Mouse (Mus musculus) hindbrain, embryonic 16.5 days (tissue): Measurements from ENCODE around the gene Opcml. TPM values are rescaled to one million over a fixed set of nuclear protein-coding genes. Genes with fewer than 3 reads are reported as not detected.

Experiments
- ATAC-seq: fragments of 200-750 bp; cut with Nextera tagmentation; 2 replicates; pipeline ENCODE4 v1.8.0; 2017; ENCODE audit warnings: moderate TSS enrichment, moderate library complexity
- H3K27ac ChIP-seq: fragments of 300-500 bp; sonication (generic); 2 replicates; pipeline ENCODE4 v1.5.1; 2014; ENCODE audit warnings: low read depth, mild to moderate bottlenecking, control low read depth, low read length, moderate library complexity
- H3K27me3 ChIP-seq: fragments of 300-500 bp; sonication (generic); replicated peaks from 2 replicates; pipeline ENCODE4 v1.6.1; 2014; ENCODE audit warnings: low read length; ENCODE audit not compliant: control insufficient read depth, insufficient read depth
- H3K36me3 ChIP-seq: fragments of 300-500 bp; sonication (generic); 2 replicates; pipeline ENCODE4 v1.6.1; 2014; ENCODE audit warnings: mild to moderate bottlenecking, low read length, moderate library complexity, mixed read lengths; ENCODE audit not compliant: control insufficient read depth, insufficient read depth
- H3K4me1 ChIP-seq: fragments of 300-500 bp; sonication (generic); 2 replicates; pipeline ENCODE4 v1.6.1; 2014; ENCODE audit warnings: low read depth, low read length; ENCODE audit not compliant: control insufficient read depth, insufficient read depth
- H3K4me2 ChIP-seq: fragments of 300-500 bp; sonication (generic); 2 replicates; pipeline ENCODE4 v1.6.1; 2014; ENCODE audit warnings: mild to moderate bottlenecking, low read length, control low read depth, moderate library complexity
- H3K4me3 ChIP-seq: fragments of 300-500 bp; sonication (generic); 2 replicates; pipeline ENCODE4 v1.5.1; 2014; ENCODE audit warnings: mild to moderate bottlenecking, low read length, control low read depth, moderate library complexity
- H3K9ac ChIP-seq: fragments of 300-500 bp; sonication (generic); 2 replicates; pipeline ENCODE4 v1.6.1; 2014; ENCODE audit warnings: low read depth, mild to moderate bottlenecking, control low read depth, low read length, moderate library complexity
- H3K9me3 ChIP-seq: fragments of 300-500 bp; sonication (generic); 2 replicates; pipeline ENCODE4 v1.6.1; 2014; ENCODE audit warnings: mild to moderate bottlenecking, low read length, moderate library complexity; ENCODE audit not compliant: control insufficient read depth
- WGBS: fragments of 180-500 bp; shearing (Covaris S2); extraction: QIAGEN DNeasy Blood & Tissue Kit; methylation state at CpG from one replicate; pipeline ENCODE4 v1.1.7; 2014; 5-methylcytosine and 5-hydroxymethylcytosine counted together
- polyA plus RNA-seq: library from polyadenylated mRNA; unstranded; fragments of >200 nt; fragmentation: Nextera tagmentation; extraction: Ambion mirVana; gene quantifications from 2 replicates; pipeline ENCODE4 v1.2.1, GENCODE M21; 2015

The Opcml gene
- polyA plus RNA-seq, 1 experiment from 2014 or later, result 61.4 TPM

- no peak for ATAC-seq
- H3K4me2 ChIP-seq, result no peak overlapping the region
- peaks cover 3% of the 10 kb centered on the region; the same call in 1 of the 2 replicates for H3K4me1 ChIP-seq
- H3K27me3 ChIP-seq, result no peaks in the 10 kb centered on the region
- no peak overlapping the region for H3K4me3 ChIP-seq
- H3K9me3 ChIP-seq, result no peaks in the 10 kb centered on the region
- no peaks in the 10 kb centered on the region for H3K36me3 ChIP-seq
- 90% methylated on average over 12 of the region's 12 CpGs for WGBS
- no peak overlapping the region for H3K27ac ChIP-seq
- H3K9ac ChIP-seq, result no peak overlapping the region
Observed at GRCm38 (mm10) chr9:28139957-28140597, 349.5 kb downstream of the Opcml start.

- Histone ChIP-seq H3K4me1 (no peaks in the 10 kb centered on the region), H3K4me3 (no peak overlapping the region), H3K4me2 (no peak overlapping the region), H3K9ac (no peak overlapping the region), H3K27ac (no peak overlapping the region), H3K36me3 (no peaks in the 10 kb centered on the region), H3K27me3 (no peaks in the 10 kb centered on the region), H3K9me3 (no peaks in the 10 kb centered on the region)
- WGBS, result 45% methylated on average over 3 of the region's 3 CpGs
- no peak for ATAC-seq
Observed at GRCm38 (mm10) chr9:28149507-28149906, 358.9 kb downstream of the Opcml start.

DNA sequence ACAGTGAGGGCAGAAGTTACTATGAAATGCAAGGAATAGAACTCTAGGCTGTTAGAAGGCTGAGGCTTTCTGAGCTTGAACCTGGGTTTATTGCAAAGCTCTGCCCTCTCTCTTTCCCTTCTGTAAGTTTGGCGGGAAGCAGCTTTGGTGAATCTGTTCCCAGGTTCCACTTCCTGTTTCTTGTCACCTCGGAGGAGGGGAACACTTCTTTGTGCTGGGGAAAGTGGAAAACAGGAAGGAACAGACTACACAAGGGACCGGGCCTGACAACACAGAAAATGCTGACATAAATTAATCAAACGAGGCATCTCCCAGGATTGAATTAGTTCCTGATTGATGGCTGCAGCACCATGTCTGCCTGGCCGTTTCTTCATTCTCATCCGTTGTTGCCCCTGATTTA, 363.2 kb downstream of the Opcml start:
- Histone ChIP-seq H3K27me3 (no peaks in the 10 kb centered on the region), H3K27ac (no peak overlapping the region), H3K9me3 (no peaks in the 10 kb centered on the region), H3K4me2 (no peak overlapping the region), H3K4me1 (no peaks in the 10 kb centered on the region), H3K9ac (no peak overlapping the region), H3K4me3 (no peak overlapping the region), H3K36me3 (no peaks in the 10 kb centered on the region)
- WGBS, result 43% methylated on average over 6 of the region's 6 CpGs
- ATAC-seq, result no peak

GRCm38 (mm10) chr9:28157092-28157491, 366.5 kb downstream of the Opcml start:
- WGBS, result 87% methylated on average over 7 of the region's 7 CpGs
- no peak overlapping the region for H3K4me2 ChIP-seq
- no peaks in the 10 kb centered on the region for H3K36me3 ChIP-seq

DNA sequence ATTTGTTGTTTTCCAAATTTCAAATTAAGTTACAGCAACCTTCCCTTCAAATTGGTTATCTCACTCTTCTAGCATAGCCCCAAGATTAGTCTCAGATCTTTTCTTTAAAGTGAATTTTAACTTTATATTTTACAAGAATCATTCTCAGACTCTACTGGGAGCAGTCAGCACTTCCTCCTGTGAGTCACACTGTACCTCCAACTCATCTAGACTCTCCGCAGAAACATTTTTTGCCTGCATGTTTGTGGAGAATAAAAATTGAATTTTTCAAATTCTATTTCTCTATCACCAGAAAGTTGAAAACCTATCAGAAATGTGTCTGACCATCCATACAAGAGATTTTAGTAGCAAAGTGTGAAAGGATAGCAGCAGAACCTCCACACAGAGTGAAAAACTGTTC, 370.4 kb downstream of the Opcml start:
- Histone ChIP-seq H3K4me1 (peaks cover 5% of the 10 kb centered on the region; the same call in 1 of the 2 replicates), H3K9me3 (no peaks in the 10 kb centered on the region), H3K4me3 (no peak overlapping the region), H3K36me3 (no peaks in the 10 kb centered on the region), H3K4me2 (no peak overlapping the region), H3K27me3 (no peaks in the 10 kb centered on the region), H3K27ac (no peak overlapping the region), H3K9ac (no peak overlapping the region)
- 92% methylated on average over 1 of the region's 1 CpGs for WGBS
- ATAC-seq, result no peak

More at GRCm38 (mm10) chr9:28157092-28157491, 366.5 kb downstream of the Opcml start:
- H3K4me1 ChIP-seq, result no peaks in the 10 kb centered on the region
- H3K27me3 ChIP-seq, result no peaks in the 10 kb centered on the region
- ATAC-seq, result no peak
- no peaks in the 10 kb centered on the region for H3K9me3 ChIP-seq
- no peak overlapping the region for H3K9ac ChIP-seq
- no peak overlapping the region for H3K4me3 ChIP-seq
- H3K27ac ChIP-seq, result no peak overlapping the region

GRCm38 (mm10) chr9:28163946-28164345, 373.4 kb downstream of the Opcml start:
- WGBS, result 42% methylated on average over 4 of the region's 4 CpGs
- Histone ChIP-seq H3K4me3 (no peak overlapping the region), H3K27ac (no peak overlapping the region), H3K36me3 (no peaks in the 10 kb centered on the region), H3K27me3 (no peaks in the 10 kb centered on the region), H3K9me3 (no peaks in the 10 kb centered on the region), H3K4me1 (peaks cover 5% of the 10 kb centered on the region; the same call in 1 of the 2 replicates), H3K4me2 (no peak overlapping the region), H3K9ac (no peak overlapping the region)
- peak; percentile 90 for ATAC-seq

- 7% methylated on average over 6 of the region's 6 CpGs for WGBS
- H3K9me3 ChIP-seq, result no peaks in the 10 kb centered on the region
- no peak overlapping the region for H3K27ac ChIP-seq
- H3K4me2 ChIP-seq, result no peak overlapping the region
- no peak overlapping the region for H3K9ac ChIP-seq
- no peak for ATAC-seq
- H3K27me3 ChIP-seq, result no peaks in the 10 kb centered on the region
- no peaks in the 10 kb centered on the region for H3K36me3 ChIP-seq
- no peaks in the 10 kb centered on the region for H3K4me1 ChIP-seq
- H3K4me3 ChIP-seq, result no peak overlapping the region
Observed at GRCm38 (mm10) chr9:28171890-28172289, 381.3 kb downstream of the Opcml start.

GRCm38 (mm10) chr9:28177052-28177451, 386.5 kb downstream of the Opcml start:
- 86% methylated on average over 2 of the region's 2 CpGs for WGBS
- no peak overlapping the region for H3K27ac ChIP-seq
- no peaks in the 10 kb centered on the region for H3K9me3 ChIP-seq
- H3K4me1 ChIP-seq, result no peaks in the 10 kb centered on the region
- no peak overlapping the region for H3K9ac ChIP-seq
- H3K36me3 ChIP-seq, result no peaks in the 10 kb centered on the region
- H3K4me3 ChIP-seq, result no peak overlapping the region
- no peaks in the 10 kb centered on the region for H3K27me3 ChIP-seq
- no peak for ATAC-seq
- no peak overlapping the region for H3K4me2 ChIP-seq

- H3K9ac ChIP-seq, result no peak overlapping the region
- WGBS, result 88% methylated on average over 4 of the region's 4 CpGs
- no peak overlapping the region for H3K27ac ChIP-seq
- H3K9me3 ChIP-seq, result no peaks in the 10 kb centered on the region
- no peaks in the 10 kb centered on the region for H3K4me1 ChIP-seq
- H3K4me3 ChIP-seq, result no peak overlapping the region
- no peaks in the 10 kb centered on the region for H3K27me3 ChIP-seq
- ATAC-seq, result no peak
- no peaks in the 10 kb centered on the region for H3K36me3 ChIP-seq
- H3K4me2 ChIP-seq, result no peak overlapping the region
Observed at GRCm38 (mm10) chr9:28178123-28178887, 387.7 kb downstream of the Opcml start.
